Mouse (Mus musculus): ENCODE measurements around the gene Wdr82.

The Wdr82 gene

GRCm38 (mm10) chr9:106170556-106171345 is at the start of gene Wdr82:
Wdr82 (plus strand) TSS chr9:106170928.
- DNase-seq (ENCODE audit: low spot score in 2 of 2): peak; percentile 73 to 80

- DNase-seq (ENCODE audit: low spot score in 2 of 2): no peak
Observed at GRCm38 (mm10) chr9:106123599-106123998, 47.1 kb upstream of the Wdr82 start.

GRCm38 (mm10) chr9:106126786-106127251 is 43.9 kb upstream of the Wdr82 start:
- peak in 1 of 2 experiments; percentile 44 for DNase-seq (ENCODE audit: low spot score in 2 of 2)

GRCm38 (mm10) chr9:106129072-106129471 is 41.7 kb upstream of the Wdr82 start:
- DNase-seq (ENCODE audit: low spot score in 2 of 2): no peak

GRCm38 (mm10) chr9:106130250-106130649 is 40.5 kb upstream of the Wdr82 start:
- DNase-seq (ENCODE audit: low spot score in 2 of 2): no peak

- no peak for DNase-seq (ENCODE audit: low spot score in 2 of 2)
Observed at GRCm38 (mm10) chr9:106137671-106138216, 33.0 kb upstream of the Wdr82 start.

- DNase-seq (ENCODE audit: low spot score in 2 of 2): no peak
Observed at GRCm38 (mm10) chr9:106139763-106140162, 31.0 kb upstream of the Wdr82 start.

- no peak for DNase-seq (ENCODE audit: low spot score in 2 of 2)
Observed at GRCm38 (mm10) chr9:106141955-106142354, 28.8 kb upstream of the Wdr82 start.

GRCm38 (mm10) chr9:106144176-106144575 is 26.6 kb upstream of the Wdr82 start:
- no peak for DNase-seq (ENCODE audit: low spot score in 2 of 2)

GRCm38 (mm10) chr9:106145582-106145981 is 25.1 kb upstream of the Wdr82 start:
- DNase-seq (ENCODE audit: low spot score in 2 of 2): no peak

GRCm38 (mm10) chr9:106147281-106147680 is 23.4 kb upstream of the Wdr82 start:
- no peak for DNase-seq (ENCODE audit: low spot score in 2 of 2)

- DNase-seq (ENCODE audit: low spot score in 2 of 2): no peak
Observed at GRCm38 (mm10) chr9:106147851-106148431, 22.8 kb upstream of the Wdr82 start.

- DNase-seq (ENCODE audit: low spot score in 2 of 2): no peak
Observed at GRCm38 (mm10) chr9:106148541-106149398, 22.0 kb upstream of the Wdr82 start.

GRCm38 (mm10) chr9:106149399-106149754 is 21.4 kb upstream of the Wdr82 start:
- DNase-seq (ENCODE audit: low spot score in 2 of 2): no peak

GRCm38 (mm10) chr9:106154106-106154505 is 16.6 kb upstream of the Wdr82 start:
- DNase-seq (ENCODE audit: low spot score in 2 of 2): no peak

GRCm38 (mm10) chr9:106156419-106156818 is 14.3 kb upstream of the Wdr82 start:
- no peak for DNase-seq (ENCODE audit: low spot score in 2 of 2)

GRCm38 (mm10) chr9:106156921-106157622 is 13.7 kb upstream of the Wdr82 start:
- DNase-seq (ENCODE audit: low spot score in 2 of 2): no peak

GRCm38 (mm10) chr9:106157623-106157925 is 13.2 kb upstream of the Wdr82 start:
- DNase-seq (ENCODE audit: low spot score in 2 of 2): no peak

- DNase-seq (ENCODE audit: low spot score in 2 of 2): no peak
Observed at GRCm38 (mm10) chr9:106158037-106158491, 12.7 kb upstream of the Wdr82 start, which contains the start of gene Glyctk. Glyctk (minus strand) TSS chr9:106158138.

- DNase-seq (ENCODE audit: low spot score in 2 of 2): no peak
Observed at GRCm38 (mm10) chr9:106159237-106159636, 11.5 kb upstream of the Wdr82 start.

GRCm38 (mm10) chr9:106159784-106160301 is 10.9 kb upstream of the Wdr82 start:
- DNase-seq (ENCODE audit: low spot score in 2 of 2): peak; percentile 87 to 91
